Mouse (Mus musculus) intestine, embryonic 14.5 days (tissue): ENCODE measurements around the gene Rhbdf2. TPM values are rescaled to one million over a fixed set of nuclear protein-coding genes. Genes with fewer than 3 reads are reported as not detected.
"Not testable (repeated sequence)": the region's sequence is repeated elsewhere in the genome, so short reads cannot be mapped to it uniquely, and the experiment has no call there.

Experiments used
- ATAC-seq: fragments of 200-750 bp; cut with Nextera tagmentation; replicated peaks from 2 replicates; pipeline ENCODE4 v1.8.0; 2017; ENCODE audit warnings: low read depth, moderate number of reproducible peaks, moderate TSS enrichment, moderate library complexity; ENCODE audit not compliant: low FRiP score, low TSS enrichment
- DNase-seq: peaks from one replicate; pipeline ENCODE4 v3.0.0-alpha.2; 2018; ENCODE audit warnings: low spot score
- H3K27ac ChIP-seq: fragments of 300-500 bp; sonication (generic); 2 replicates; pipeline ENCODE4 v1.5.1; 2014; ENCODE audit warnings: low read depth, mild to moderate bottlenecking, control low read depth
- H3K27me3 ChIP-seq: fragments of 300-500 bp; sonication (generic); replicated peaks from 2 replicates; pipeline ENCODE4 v1.6.1; 2014; ENCODE audit warnings: low read length, control low read depth; ENCODE audit not compliant: control insufficient read depth, insufficient read depth
- H3K36me3 ChIP-seq: fragments of 300-500 bp; sonication (generic); 2 replicates; pipeline ENCODE4 v1.6.1; 2014; ENCODE audit warnings: low read length, control low read depth; ENCODE audit not compliant: control insufficient read depth, insufficient read depth
- H3K4me1 ChIP-seq: fragments of 300-500 bp; sonication (generic); replicated peaks from 2 replicates; pipeline ENCODE4 v1.6.1; 2014; ENCODE audit warnings: low read length, control low read depth, mixed read lengths; ENCODE audit not compliant: control insufficient read depth, insufficient read depth
- H3K4me2 ChIP-seq: fragments of 300-500 bp; sonication (generic); 2 replicates; pipeline ENCODE4 v1.6.1; 2014; ENCODE audit warnings: low read length
- H3K4me3 ChIP-seq: fragments of 300-500 bp; sonication (generic); 2 replicates; pipeline ENCODE4 v1.5.1; 2014; ENCODE audit warnings: low read depth, low read length, control low read depth, mixed read lengths
- H3K9ac ChIP-seq: fragments of 300-500 bp; sonication (generic); 2 replicates; pipeline ENCODE4 v1.6.1; 2014; ENCODE audit warnings: mild to moderate bottlenecking, low read length
- H3K9me3 ChIP-seq: fragments of 300-500 bp; sonication (generic); 2 replicates; pipeline ENCODE4 v1.6.1; 2016; ENCODE audit warnings: low read length, control low read depth; ENCODE audit not compliant: control insufficient read depth
- WGBS: fragments of 180-500 bp; shearing (Covaris S2); extraction: QIAGEN DNeasy Blood & Tissue Kit; methylation state at CpG from one replicate; pipeline ENCODE4 v1.1.7; 2014; 5-methylcytosine and 5-hydroxymethylcytosine counted together
- polyA plus RNA-seq: library from polyadenylated mRNA; unstranded; fragments of >200 nt; fragmentation: Nextera tagmentation; extraction: Ambion mirVana; gene quantifications from 2 replicates; pipeline ENCODE4 v1.2.1, GENCODE M21; 2014

The Rhbdf2 gene
- polyA plus RNA-seq, 1 experiment from 2014 or later: 5.7 TPM

- Histone ChIP-seq H3K27ac (no peak overlapping the region; the same call in 1 of the 2 replicates), H3K9ac (no peak overlapping the region)
- 0 out of 2 replicates have a peak, but pooled peaks have one; percentile 22 for ATAC-seq
Observed at GRCm38 (mm10) chr11:116643579-116644224, 16.9 kb upstream of the Rhbdf2 start.

GRCm38 (mm10) chr11:116642681-116643578 lies 16.1 kb upstream of the Rhbdf2 start:
- peak; percentile 97 for DNase-seq
- H3K36me3 ChIP-seq: no peaks in the 10 kb centered on the region
- H3K9me3 ChIP-seq: no peaks in the 10 kb centered on the region
- no peak overlapping the region for H3K9ac ChIP-seq
- H3K4me1 ChIP-seq: peaks cover 22% of the 10 kb centered on the region
- H3K27ac ChIP-seq: no peak overlapping the region
- WGBS: 34% methylated on average over 14 of the region's 14 CpGs
- H3K4me3 ChIP-seq: no peak overlapping the region
- no peaks in the 10 kb centered on the region for H3K27me3 ChIP-seq
- ATAC-seq: peak; percentile 56; the same call in 1 of the 2 replicates
- H3K4me2 ChIP-seq: peak overlapping the region; percentile 39

More at GRCm38 (mm10) chr11:116643579-116644224, 16.9 kb upstream of the Rhbdf2 start:
- H3K27me3 ChIP-seq: no peaks in the 10 kb centered on the region
- H3K4me1 ChIP-seq: peaks cover 30% of the 10 kb centered on the region
- peak; percentile 70 for DNase-seq
- H3K36me3 ChIP-seq: no peaks in the 10 kb centered on the region
- peak overlapping the region; percentile 39 for H3K4me2 ChIP-seq
- WGBS: 12% methylated on average over 19 of the region's 19 CpGs
- H3K4me3 ChIP-seq: no peak overlapping the region
- H3K9me3 ChIP-seq: no peaks in the 10 kb centered on the region

- H3K27ac ChIP-seq: no peak overlapping the region
- H3K9ac ChIP-seq: no peak overlapping the region
- H3K36me3 ChIP-seq: no peaks in the 10 kb centered on the region
- no peak for DNase-seq
- WGBS: 67% methylated on average over 3 of the region's 3 CpGs
- no peaks in the 10 kb centered on the region for H3K9me3 ChIP-seq
- H3K27me3 ChIP-seq: no peaks in the 10 kb centered on the region
- H3K4me3 ChIP-seq: no peak overlapping the region
- peaks cover 16% of the 10 kb centered on the region for H3K4me1 ChIP-seq
- no peak for ATAC-seq
- H3K4me2 ChIP-seq: no peak overlapping the region
Observed at GRCm38 (mm10) chr11:116641731-116642130, 14.9 kb upstream of the Rhbdf2 start.

GRCm38 (mm10) chr11:116641168-116641567 lies 14.3 kb upstream of the Rhbdf2 start:
- H3K4me3 ChIP-seq: no peak overlapping the region
- H3K27ac ChIP-seq: no peak overlapping the region
- no peak for ATAC-seq
- DNase-seq: no peak
- no peaks in the 10 kb centered on the region for H3K9me3 ChIP-seq
- no peak overlapping the region for H3K4me2 ChIP-seq
- H3K36me3 ChIP-seq: no peaks in the 10 kb centered on the region
- no peaks in the 10 kb centered on the region for H3K27me3 ChIP-seq
- H3K9ac ChIP-seq: no peak overlapping the region
- peaks cover 16% of the 10 kb centered on the region for H3K4me1 ChIP-seq
- WGBS: 51% methylated on average over 5 of the region's 5 CpGs

GRCm38 (mm10) chr11:116636607-116637006 lies 9.8 kb upstream of the Rhbdf2 start:
- not testable (repeated sequence) for H3K27me3 ChIP-seq, H3K9me3 ChIP-seq, H3K36me3 ChIP-seq, H3K9ac ChIP-seq, H3K27ac ChIP-seq, H3K4me3 ChIP-seq, DNase-seq, H3K4me1 ChIP-seq, H3K4me2 ChIP-seq, ATAC-seq
- whole genome bisulfite sequencing: 75% methylated on average over 8 of the region's 8 CpGs

- no peak overlapping the region for H3K9ac ChIP-seq
- no peak for DNase-seq
- 76% methylated on average over 10 of the region's 10 CpGs for WGBS
- H3K27me3 ChIP-seq: no peaks in the 10 kb centered on the region
- ATAC-seq: no peak
- H3K4me2 ChIP-seq: no peak overlapping the region
- H3K27ac ChIP-seq: no peak overlapping the region
- H3K4me3 ChIP-seq: no peak overlapping the region
- no peaks in the 10 kb centered on the region for H3K36me3 ChIP-seq
- no peaks in the 10 kb centered on the region for H3K9me3 ChIP-seq
- H3K4me1 ChIP-seq: no peaks in the 10 kb centered on the region
Observed at GRCm38 (mm10) chr11:116632962-116633361, 6.1 kb upstream of the Rhbdf2 start.

GRCm38 (mm10) chr11:116630171-116630965 lies 3.5 kb upstream of the Rhbdf2 start:
- Histone ChIP-seq H3K27me3 (no peaks in the 10 kb centered on the region), H3K27ac (0 out of 2 replicates have a peak overlapping the region, but pooled peaks have one; percentile 11), H3K4me2 (no peak overlapping the region), H3K36me3 (no peaks in the 10 kb centered on the region), H3K9ac (no peak overlapping the region), H3K4me1 (no peaks in the 10 kb centered on the region), H3K9me3 (no peaks in the 10 kb centered on the region), H3K4me3 (no peak overlapping the region)
- DNase-seq (no peak), ATAC-seq (no peak)
- WGBS: 42% methylated on average over 12 of the region's 12 CpGs

GRCm38 (mm10) chr11:116629472-116629871 lies 2.7 kb upstream of the Rhbdf2 start:
- Histone ChIP-seq H3K27ac (no peak overlapping the region), H3K4me3 (no peak overlapping the region), H3K27me3 (no peaks in the 10 kb centered on the region), H3K9ac (no peak overlapping the region), H3K4me1 (no peaks in the 10 kb centered on the region), H3K36me3 (no peaks in the 10 kb centered on the region), H3K9me3 (no peaks in the 10 kb centered on the region), H3K4me2 (no peak overlapping the region)
- DNase-seq (no peak), ATAC-seq (no peak)
- WGBS: 90% methylated on average over 6 of the region's 6 CpGs
